Mouse (Mus musculus): Measurements from ENCODE around the gene Pkd2l1.

Pkd2l1 gene

GRCm38 (mm10) chr19:44104393-44104792 lies 87.8 kb downstream of the Pkd2l1 start:
- no peak for DNase-seq

DNA sequence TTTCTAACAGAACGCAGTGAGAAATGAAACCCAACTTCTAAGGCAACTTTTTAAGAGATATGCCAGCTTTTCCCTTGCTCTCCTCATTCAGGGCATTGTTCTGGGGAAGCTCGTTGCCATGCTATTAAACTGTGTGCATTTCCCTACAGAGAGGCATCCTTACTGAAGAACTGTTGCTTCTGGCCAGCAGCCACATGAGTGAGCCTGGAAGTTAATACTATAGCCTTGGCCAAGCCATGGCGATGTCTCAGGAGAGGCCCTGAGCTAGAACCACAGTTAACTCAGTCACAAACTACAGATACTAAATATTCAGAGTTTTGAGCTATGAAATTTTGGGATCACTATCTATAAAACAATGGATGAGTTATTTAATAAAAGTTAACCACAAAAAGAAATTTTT lies 89.2 kb downstream of the Pkd2l1 start:
- DNase-seq = no peak

DNA sequence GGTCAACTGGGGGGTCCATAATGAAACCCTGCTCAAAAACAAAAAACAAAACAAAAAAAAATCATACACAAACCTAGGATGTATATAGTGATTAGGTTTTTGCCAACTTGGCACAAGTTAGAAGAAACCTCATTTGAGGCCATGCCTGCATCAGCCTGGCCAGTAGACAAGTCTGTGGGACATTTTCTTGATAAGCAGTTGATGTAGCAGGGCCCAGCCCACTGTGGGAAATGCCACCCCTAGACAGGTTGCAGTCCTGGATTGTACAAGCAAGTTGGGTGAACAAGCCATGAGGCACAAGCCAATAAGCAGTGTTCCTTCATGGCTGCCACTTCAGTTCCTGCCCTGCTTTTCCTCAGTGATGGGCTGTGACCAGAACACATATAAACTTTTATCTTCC lies 91.4 kb downstream of the Pkd2l1 start:
- no peak for DNase-seq
